Mouse (Mus musculus) retina, adult 2 months (tissue): Measurements from ENCODE around the gene Rnase12.
"Not testable (repeated sequence)": the region's sequence is repeated elsewhere in the genome, so short reads cannot be mapped to it uniquely, and the experiment has no call there.

ENCODE experiments used
- DNase-seq: peaks from one replicate; pipeline ENCODE4 v3.0.0-alpha.2; 2012; ENCODE audit warnings: low read depth, low spot score

Rnase12 gene

DNA sequence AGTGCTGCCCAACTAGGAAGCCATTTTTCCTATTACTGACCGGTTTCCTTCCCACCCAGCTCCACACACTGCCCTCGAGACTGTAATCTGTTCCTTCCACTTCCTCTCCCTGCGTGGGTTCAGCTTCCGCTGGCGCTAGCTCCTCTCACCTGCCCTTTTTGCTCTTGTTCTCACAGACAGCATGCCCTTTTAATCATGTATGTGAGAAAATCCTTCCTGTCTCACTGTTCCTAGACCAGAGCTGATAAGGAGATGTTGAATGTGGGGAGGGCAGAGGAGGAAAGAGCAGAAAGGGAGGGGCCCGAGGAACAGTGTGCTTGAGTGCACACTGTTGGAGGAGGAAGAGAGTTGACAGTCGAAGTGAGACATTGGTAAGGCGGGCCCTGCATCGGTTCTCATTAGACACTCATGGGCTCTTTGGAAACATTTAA, at the start of gene Rnase12:
Gene Rnase12 (minus strand): TSS at position 261 of the 431 bp plus-strand sequence.
- DNase-seq = no peak

- DNase-seq = no peak
Measured at GRCm38 (mm10) chr14:51106449-51106967, 49.0 kb upstream of the Rnase12 start.

DNA sequence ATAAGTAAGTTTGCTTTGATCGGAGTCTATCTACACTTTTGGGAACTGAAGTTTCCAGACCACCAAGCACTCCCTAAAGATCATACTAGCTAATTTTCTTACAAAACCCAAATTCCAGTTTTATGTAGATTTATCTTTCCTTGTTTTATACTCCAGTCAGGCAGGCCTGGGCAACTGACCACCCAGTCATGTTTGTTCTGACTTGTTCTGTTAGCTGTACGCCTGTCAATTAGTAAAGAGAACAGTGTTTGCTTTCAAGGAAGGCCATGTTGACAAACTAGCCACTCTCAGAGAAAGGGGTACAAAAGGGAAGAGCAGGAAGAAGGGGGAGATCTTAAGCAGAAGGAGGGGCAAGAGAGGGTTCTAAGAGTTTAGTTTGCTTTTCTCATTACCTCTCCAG, 46.9 kb upstream of the Rnase12 start:
- no peak for DNase-seq

- no peak for DNase-seq
Measured at GRCm38 (mm10) chr14:51103217-51103616, 45.8 kb upstream of the Rnase12 start.

GRCm38 (mm10) chr14:51101284-51101683, 43.8 kb upstream of the Rnase12 start:
- DNase-seq = no peak

- DNase-seq = no peak
Measured at GRCm38 (mm10) chr14:51098921-51099320, 41.5 kb upstream of the Rnase12 start.

DNA sequence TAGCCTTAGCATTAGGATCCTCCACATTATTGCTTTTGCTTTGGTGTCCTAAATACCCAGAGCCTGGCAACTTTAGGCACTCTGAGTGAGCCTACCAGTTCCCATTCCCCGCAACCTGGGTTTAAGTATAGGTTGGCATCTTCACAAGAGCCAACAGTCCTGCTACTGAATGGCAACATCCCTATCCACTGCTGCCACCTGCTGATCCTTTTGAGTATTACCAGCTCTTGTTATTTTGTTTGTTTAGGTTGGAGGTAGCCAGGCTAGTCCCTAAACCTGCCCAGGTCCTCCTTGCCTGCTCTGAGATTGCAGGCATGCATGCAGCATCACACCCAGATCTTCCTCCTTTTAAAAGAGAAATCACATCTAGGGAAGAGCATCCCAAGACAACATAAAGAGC, 40.8 kb upstream of the Rnase12 start:
- DNase-seq = not testable (repeated sequence)

DNA sequence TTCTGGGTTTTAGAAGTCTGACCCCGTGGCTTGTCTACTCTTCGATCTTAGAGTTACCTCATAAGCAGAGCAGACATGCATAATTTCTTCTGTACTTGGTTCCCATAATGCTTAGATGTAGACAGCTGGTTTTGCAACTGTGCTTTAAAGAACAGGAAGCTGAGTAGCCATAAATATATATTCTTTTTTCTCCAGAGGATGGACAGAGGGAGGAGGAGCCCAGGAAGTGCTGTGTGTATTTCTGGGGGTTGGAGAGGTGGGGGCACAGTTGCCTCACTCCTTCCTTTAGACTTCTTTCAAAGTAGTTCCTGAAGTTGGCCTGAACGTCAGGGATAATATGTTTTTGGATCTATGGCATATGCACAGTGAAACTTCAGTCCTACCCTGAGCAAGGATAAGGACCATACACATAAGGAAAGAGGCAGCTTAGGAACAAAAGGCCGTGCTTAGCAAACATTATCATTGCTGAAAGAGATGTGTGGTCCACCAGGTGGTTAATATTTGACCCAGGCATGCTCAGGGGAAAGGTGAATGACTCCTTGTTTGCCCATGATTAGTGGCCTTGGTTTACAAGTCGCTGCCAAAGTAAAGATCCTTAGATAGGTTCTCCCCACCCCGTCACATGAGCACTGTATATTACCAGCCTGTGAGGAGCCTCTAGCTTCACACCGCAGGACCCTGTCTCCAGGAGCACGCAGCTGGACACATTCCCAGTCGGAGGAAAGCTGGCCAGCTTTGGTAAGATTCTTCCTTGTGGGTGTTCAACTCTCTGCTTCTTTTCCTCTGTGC, 38.5 kb upstream of the Rnase12 start:
- no peak for DNase-seq

DNA sequence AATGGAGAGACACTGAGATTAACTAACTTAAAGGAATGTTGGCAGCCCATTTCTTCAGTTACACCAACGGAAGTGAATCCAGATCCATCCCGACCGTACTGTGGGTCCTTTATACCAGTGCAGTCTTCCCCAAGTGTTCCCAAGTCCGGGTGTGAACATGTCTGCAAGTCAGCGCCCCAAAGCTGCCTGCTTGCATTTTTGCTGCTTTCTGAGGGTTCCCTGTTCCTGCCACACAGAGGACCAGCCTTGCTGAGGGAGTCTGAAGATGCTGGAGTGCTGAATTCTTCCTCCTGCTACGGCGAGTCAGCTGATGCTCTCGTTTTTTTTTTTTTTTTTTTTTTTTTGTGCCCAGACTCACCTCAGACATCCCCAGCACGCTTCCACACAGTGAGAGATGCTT, 37.5 kb upstream of the Rnase12 start:
- DNase-seq = no peak

GRCm38 (mm10) chr14:51094096-51094875, 36.8 kb upstream of the Rnase12 start:
- no peak for DNase-seq

DNA sequence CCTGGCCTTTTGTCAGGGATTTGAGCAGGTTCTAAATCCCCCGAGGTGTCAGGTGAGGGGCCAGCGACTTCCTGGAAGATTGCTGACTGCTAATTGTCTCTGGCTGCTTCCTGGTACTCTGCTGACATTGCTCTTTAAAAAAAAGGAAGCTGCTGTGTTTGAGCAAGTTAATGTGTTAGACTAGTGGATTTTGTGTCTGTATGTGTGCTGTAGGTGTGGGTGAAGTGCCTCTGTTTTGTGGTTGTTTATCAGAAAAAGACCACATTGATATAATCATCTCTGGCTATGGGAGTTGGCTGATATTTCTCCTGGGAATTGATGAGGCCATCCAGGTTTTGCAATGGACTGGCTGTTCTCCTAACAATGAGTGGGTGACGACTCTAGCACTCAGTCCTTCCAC, 36.0 kb upstream of the Rnase12 start:
- no peak for DNase-seq

DNA sequence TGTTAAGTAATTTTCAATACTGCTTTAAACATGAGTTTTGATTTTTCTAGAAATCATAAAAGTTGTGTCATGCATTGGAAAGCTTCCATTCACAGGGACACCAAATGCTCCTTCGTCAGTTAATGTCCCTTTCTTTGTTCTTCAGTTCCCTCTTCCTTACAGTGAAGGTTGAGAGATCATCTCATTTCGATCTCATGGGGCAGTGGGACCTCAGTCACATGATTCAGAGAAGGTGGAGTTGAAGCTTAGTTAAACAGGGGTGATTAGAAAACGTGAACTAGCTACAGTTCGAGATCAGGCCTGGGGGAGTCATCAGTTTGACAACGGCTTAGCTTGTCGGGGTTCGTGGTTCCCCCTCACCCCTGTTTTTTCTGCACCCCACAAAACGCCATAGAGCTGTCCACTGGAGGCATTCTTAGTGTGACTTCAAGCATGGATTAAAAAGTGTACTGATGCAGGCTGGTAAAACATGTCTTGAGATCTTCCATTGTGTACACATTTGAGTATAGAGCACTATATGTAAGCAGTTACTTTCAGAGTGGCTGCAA, 34.7 kb upstream of the Rnase12 start:
- no peak for DNase-seq

- no peak for DNase-seq
Measured at GRCm38 (mm10) chr14:51090921-51091900, 33.8 kb upstream of the Rnase12 start, which contains the start of the genes Rnase4 and Ang. Gene Rnase4 (plus strand): TSS chr14:51091077. Gene Ang (plus strand): TSS chr14:51091150.

DNA sequence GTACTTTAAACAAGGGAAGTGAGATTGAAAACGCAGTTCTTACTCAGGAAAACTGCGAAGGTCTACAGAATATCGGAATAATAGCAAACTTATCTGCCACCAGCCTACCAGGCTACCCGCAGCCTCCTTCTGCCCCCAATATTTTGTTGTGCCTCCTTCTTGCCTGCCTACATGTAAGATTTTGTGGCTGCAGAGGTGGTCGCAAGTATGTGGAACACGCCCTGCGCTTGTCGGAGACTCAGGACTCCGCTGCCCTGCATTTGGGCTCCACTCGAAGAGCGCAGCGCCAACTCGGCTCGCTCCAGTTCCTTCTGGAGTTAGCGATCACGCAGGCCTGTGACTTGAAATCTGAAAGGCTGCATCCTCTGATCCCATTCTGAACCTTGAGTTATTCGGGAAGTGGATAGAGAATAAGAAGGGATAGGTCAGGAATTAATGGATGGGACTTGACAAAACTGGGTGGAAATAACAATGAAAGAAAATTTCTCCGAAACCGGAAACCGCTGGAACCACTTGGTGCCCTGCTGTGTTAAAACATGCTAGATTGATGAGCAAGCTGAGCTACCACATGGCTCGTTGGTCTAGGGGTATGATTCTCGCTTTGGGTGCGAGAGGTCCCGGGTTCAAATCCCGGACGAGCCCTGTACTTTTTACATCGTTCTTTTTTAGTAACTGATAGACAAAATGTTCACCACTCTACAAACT, 32.8 kb upstream of the Rnase12 start:
- DNase-seq = no peak

- no peak for DNase-seq
Measured at GRCm38 (mm10) chr14:51089674-51090076, 32.2 kb upstream of the Rnase12 start.

- DNase-seq = peak; percentile 94
Measured at GRCm38 (mm10) chr14:51088970-51089673, 31.7 kb upstream of the Rnase12 start.

GRCm38 (mm10) chr14:51088166-51088969, 30.9 kb upstream of the Rnase12 start:
- DNase-seq = no peak

DNA sequence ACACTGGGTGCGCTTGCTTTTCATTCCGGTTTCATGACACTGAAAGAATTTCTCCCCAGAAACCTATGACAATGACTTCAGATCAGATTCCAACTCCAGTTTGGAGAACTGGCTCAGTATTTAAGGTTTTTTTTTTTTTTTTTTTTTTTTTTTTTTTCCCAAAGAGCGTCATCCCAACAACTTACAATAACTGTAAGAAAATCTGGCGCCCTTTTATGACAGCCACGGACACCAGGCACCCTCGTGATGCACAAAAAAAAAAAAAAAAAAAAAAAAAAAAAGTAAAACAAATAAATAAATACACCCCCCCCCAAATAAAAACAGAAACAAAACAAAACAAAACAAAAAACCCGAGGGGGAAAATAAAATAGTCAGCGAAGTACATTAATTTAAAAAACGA, 30.3 kb upstream of the Rnase12 start:
- no peak for DNase-seq

- no peak for DNase-seq
Measured at GRCm38 (mm10) chr14:51085911-51086310, 28.4 kb upstream of the Rnase12 start.
